ENCODE assay signal across 9 mouse cellular contexts in genomic region chr5:99035961-99036360, GRCm38 (mm10). TPM values are rescaled to one million over a fixed set of nuclear protein-coding genes. Genes with fewer than 3 reads are reported as not detected.
A peak's percentile ranks its signal among the peaks of the same experiment; 100 is the strongest.
DNase-seq lines count a peak whose midpoint lies in the region; ATAC-seq and TF ChIP-seq lines count a peak whose summit lies in the region.
"Had no signal": no experiment of that assay in that cellular context is flagged by ENCODE, and none has a peak within 500 bp of the region (broad histone marks: within the 10 kb centered on the region; RNA-seq: fewer than 3 reads in every experiment).

No protein-coding gene starts in this region.

- no peaks in the 10 kb centered on the region for H3K9me3 ChIP-seq in kidney, embryonic 14.5 days (ENCODE audit: control insufficient read depth, low read length)
- H3K9me3 ChIP-seq in hindbrain, embryonic 12.5 days (replicated peaks), result no peaks in the 10 kb centered on the region
- H3K9me3 ChIP-seq in midbrain, postnatal 0 days (ENCODE audit: low read length), result no peaks in the 10 kb centered on the region

- H3K27me3 ChIP-seq in kidney, embryonic 14.5 days (ENCODE audit: control insufficient read depth, insufficient read depth, low read length), result peaks cover 24% of the 10 kb centered on the region
- peaks cover 21% of the 10 kb centered on the region for H3K27me3 ChIP-seq in hindbrain, embryonic 12.5 days
- H3K27me3 ChIP-seq in midbrain, postnatal 0 days (ENCODE audit: insufficient read depth, low read length), result 0 out of 2 replicates have a peak, but pooled peaks cover 3% of the 10 kb centered on the region

- TF ChIP-seq CTCF in midbrain, postnatal 0 days (IDR thresholded peaks at IDR 0.05), result no peak

- no peak for ATAC-seq in kidney, embryonic 14.5 days (ENCODE audit: low FRiP score, low TSS enrichment)
- ATAC-seq in hindbrain, embryonic 12.5 days (ENCODE audit: low FRiP score), result no peak
- ATAC-seq in midbrain, postnatal 0 days (ENCODE audit: low FRiP score), result no peak

- peak overlapping the region; percentile 75 for H3K4me3 ChIP-seq in kidney, embryonic 14.5 days (ENCODE audit: low read length)
- H3K4me3 ChIP-seq in hindbrain, embryonic 12.5 days, result peak overlapping the region; percentile 81
- H3K4me3 ChIP-seq in midbrain, postnatal 0 days (ENCODE audit: low read depth, low read length), result peak overlapping the region; percentile 77

- DNase-seq in kidney, adult 9 months, result no peak
- DNase-seq in embryo, embryonic 11 days, result peak; percentile 8
- DNase-seq in midbrain, postnatal 0 days (ENCODE audit: low spot score), result no peak
- DNase-seq in layer of hippocampus, postnatal 10 days (ENCODE audit: low spot score in 2 of 2), result no peak
- DNase-seq in B cell, adult 2 months, result no peak
- no peak for DNase-seq in layer of hippocampus, adult 18-20 months (ENCODE audit: low spot score in 2 of 2)

- H3K9ac ChIP-seq in kidney, embryonic 14.5 days (ENCODE audit: low read depth, low read length), result no peak overlapping the region
- no peak overlapping the region for H3K9ac ChIP-seq in hindbrain, embryonic 12.5 days
- no peak overlapping the region for H3K9ac ChIP-seq in midbrain, postnatal 0 days (replicated peaks; ENCODE audit: low read length, poor library complexity, severe bottlenecking)

- 48% methylated on average over 9 of the region's 9 CpGs for WGBS in kidney, embryonic 14.5 days
- WGBS in hindbrain, embryonic 12.5 days, result 43% methylated on average over 9 of the region's 9 CpGs
- 47% methylated on average over 9 of the region's 9 CpGs for WGBS in midbrain, postnatal 0 days

- H3K27ac ChIP-seq in kidney, embryonic 14.5 days (ENCODE audit: low read depth, low read length), result no peak overlapping the region
- no peak overlapping the region for H3K27ac ChIP-seq in hindbrain, embryonic 12.5 days
- no peak overlapping the region for H3K27ac ChIP-seq in midbrain, postnatal 0 days (ENCODE audit: low read depth, low read length)

- H3K4me2 ChIP-seq in kidney, embryonic 14.5 days (replicated peaks; ENCODE audit: low read depth, low read length), result peak overlapping the region; percentile 97
- peak overlapping the region; percentile 98 for H3K4me2 ChIP-seq in hindbrain, embryonic 12.5 days (replicated peaks)
- peak overlapping the region; percentile 98 for H3K4me2 ChIP-seq in midbrain, postnatal 0 days (ENCODE audit: low read depth, low read length, poor library complexity, severe bottlenecking)

- no peaks in the 10 kb centered on the region for H3K36me3 ChIP-seq in kidney, embryonic 14.5 days (ENCODE audit: control insufficient read depth, insufficient read depth, low read length)
- no peaks in the 10 kb centered on the region for H3K36me3 ChIP-seq in hindbrain, embryonic 12.5 days
- H3K36me3 ChIP-seq in midbrain, postnatal 0 days (ENCODE audit: insufficient read depth, low read length), result no peaks in the 10 kb centered on the region

- H3K4me1 ChIP-seq in kidney, embryonic 14.5 days (ENCODE audit: control insufficient read depth, insufficient read depth, low read length), result peaks cover 3% of the 10 kb centered on the region; the same call in 1 of the 2 replicates
- H3K4me1 ChIP-seq in hindbrain, embryonic 12.5 days, result peaks cover 9% of the 10 kb centered on the region
- H3K4me1 ChIP-seq in midbrain, postnatal 0 days (ENCODE audit: insufficient read depth, low read length), result 0 out of 2 replicates have a peak, but pooled peaks cover 8% of the 10 kb centered on the region

RNA-seq across cellular contexts. Expression of gene Prkg2, which starts 1.2 kb away (rescaled TPM):
- polyA plus RNA-seq in kidney, embryonic 14.5 days (2014; fragmentation: Nextera tagmentation; extraction: Ambion mirVana), result 2.2 and 2.3 TPM in 2 replicates
- 2.8 TPM in 2 replicates for polyA plus RNA-seq in hindbrain, embryonic 12.5 days (2016; fragmentation: Nextera tagmentation; extraction: Ambion mirVana)
- 2.5 and 3.2 TPM in 2 replicates for total RNA-seq in midbrain, postnatal 0 days (2014; rRNA removed)
- 2.7 and 2.9 TPM in 2 replicates for polyA plus RNA-seq in midbrain, postnatal 0 days (2015; fragmentation: Nextera tagmentation; extraction: Ambion mirVana)
- total RNA-seq in layer of hippocampus, postnatal 10 days (2021), result 1 to 10 TPM; 2.3 to 2.4 TPM
- total RNA-seq in layer of hippocampus, adult 18-20 months (2021), result 1 to 10 TPM; 3.6 to 4.0 TPM
- total RNA-seq: megakaryocyte progenitor cell, adult 5-6 weeks had no signal
